Mouse (Mus musculus) lung, postnatal 0 days (tissue): ENCODE results near the gene Olfr156.

Experiments
- CTCF ChIP-seq: IDR thresholded peaks from 2 replicates; pipeline ENCODE4 v1.5.1; 2016; ENCODE audit warnings: antibody characterized with exemption, mild to moderate bottlenecking
- EP300 ChIP-seq: IDR thresholded peaks from 2 replicates; pipeline ENCODE4 v1.6.1; 2016; ENCODE audit warnings: antibody characterized with exemption, mild to moderate bottlenecking, control low read depth

DNA sequence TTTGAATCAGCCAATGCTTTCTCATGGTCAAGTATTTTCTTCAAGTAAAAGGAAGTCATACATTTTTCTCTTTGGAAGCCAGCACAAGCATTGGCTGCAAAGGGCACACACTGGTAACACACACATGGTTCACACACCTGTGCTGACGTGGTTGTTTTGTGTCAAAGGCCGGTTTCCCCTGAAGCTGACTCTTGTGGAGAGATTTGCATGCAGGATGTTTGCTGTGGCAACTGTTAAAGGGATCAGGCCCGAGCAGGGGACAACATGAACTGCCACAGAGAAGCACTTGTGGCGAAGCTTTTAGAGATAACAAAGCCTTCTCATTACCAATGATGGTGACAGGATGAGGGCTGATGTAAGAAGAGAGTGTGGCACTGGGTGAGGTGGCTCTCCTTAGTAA, 11.1 kb upstream of the Olfr156 start:
- no peak for TF ChIP-seq EP300
- no peak for TF ChIP-seq CTCF
